Mouse (Mus musculus): Measurements from ENCODE around the gene Hmgb1. TPM values are rescaled to one million over a fixed set of nuclear protein-coding genes. Genes with fewer than 3 reads are reported as not detected.
A peak's percentile ranks its signal among the peaks of the same experiment; 100 is the strongest.
"Not testable (repeated sequence)": the region's sequence is repeated elsewhere in the genome, so short reads cannot be mapped to it uniquely, and the experiment has no call there.

Hmgb1 gene
- polyA plus RNA-seq, 1 experiment from 2014 or later = 1,291 TPM

GRCm38 (mm10) chr5:149160469-149160868 lies 23.8 kb downstream of the Hmgb1 start:
- 85% methylated on average over 4 of the region's 4 CpGs for WGBS
- no peak for ATAC-seq (ENCODE audit: low FRiP score)
- H3K4me1 ChIP-seq = no peaks in the 10 kb centered on the region
- H3K9me3 ChIP-seq (replicated peaks) = no peaks in the 10 kb centered on the region
- H3K27me3 ChIP-seq = no peaks in the 10 kb centered on the region
- H3K27ac ChIP-seq = no peak overlapping the region
- H3K4me2 ChIP-seq (replicated peaks) = no peak overlapping the region
- no peaks in the 10 kb centered on the region for H3K36me3 ChIP-seq
- H3K4me3 ChIP-seq = no peak overlapping the region
- no peak overlapping the region for H3K9ac ChIP-seq

GRCm38 (mm10) chr5:149159021-149159420 lies 25.3 kb downstream of the Hmgb1 start:
- WGBS = 87% methylated on average over 6 of the region's 6 CpGs
- no peak for ATAC-seq (ENCODE audit: low FRiP score)
- Histone ChIP-seq H3K9ac (no peak overlapping the region), H3K27ac (no peak overlapping the region), H3K36me3 (no peaks in the 10 kb centered on the region), H3K4me3 (no peak overlapping the region), H3K9me3 (replicated peaks) (no peaks in the 10 kb centered on the region), H3K4me2 (replicated peaks) (no peak overlapping the region), H3K4me1 (no peaks in the 10 kb centered on the region), H3K27me3 (no peaks in the 10 kb centered on the region)

- 90% methylated on average over 18 of the region's 18 CpGs for WGBS
- no peak overlapping the region for H3K9ac ChIP-seq
- H3K27ac ChIP-seq = no peak overlapping the region
- H3K27me3 ChIP-seq = no peaks in the 10 kb centered on the region
- no peaks in the 10 kb centered on the region for H3K9me3 ChIP-seq (replicated peaks)
- H3K4me2 ChIP-seq (replicated peaks) = no peak overlapping the region
- H3K4me1 ChIP-seq = no peaks in the 10 kb centered on the region
- no peaks in the 10 kb centered on the region for H3K36me3 ChIP-seq
- no peak overlapping the region for H3K4me3 ChIP-seq
- ATAC-seq (ENCODE audit: low FRiP score) = no peak
Measured at GRCm38 (mm10) chr5:149156886-149157563, 27.3 kb downstream of the Hmgb1 start.

- H3K36me3 ChIP-seq = no peaks in the 10 kb centered on the region
- WGBS = 69% methylated on average over 12 of the region's 12 CpGs
- H3K9me3 ChIP-seq (replicated peaks) = no peaks in the 10 kb centered on the region
- H3K4me2 ChIP-seq (replicated peaks) = peak overlapping the region; percentile 13; the same call in 1 of the 2 replicates
- H3K27me3 ChIP-seq = no peaks in the 10 kb centered on the region
- no peak overlapping the region for H3K9ac ChIP-seq
- H3K27ac ChIP-seq = no peak overlapping the region
- no peak overlapping the region for H3K4me3 ChIP-seq
- H3K4me1 ChIP-seq = no peaks in the 10 kb centered on the region
- ATAC-seq (ENCODE audit: low FRiP score) = no peak
Measured at GRCm38 (mm10) chr5:149152774-149153155, 31.5 kb downstream of the Hmgb1 start.

GRCm38 (mm10) chr5:149152063-149152773 lies 32.1 kb downstream of the Hmgb1 start:
- Histone ChIP-seq H3K27me3 (no peaks in the 10 kb centered on the region), H3K36me3 (no peaks in the 10 kb centered on the region), H3K9ac (no peak overlapping the region), H3K4me1 (no peaks in the 10 kb centered on the region), H3K4me3 (no peak overlapping the region), H3K9me3 (replicated peaks) (no peaks in the 10 kb centered on the region), H3K27ac (peak overlapping the region; percentile 30; the same call in 1 of the 2 replicates), H3K4me2 (replicated peaks) (peak overlapping the region; percentile 13; the same call in 1 of the 2 replicates)
- no peak for ATAC-seq (ENCODE audit: low FRiP score)
- 64% methylated on average over 13 of the region's 13 CpGs for WGBS

GRCm38 (mm10) chr5:149150882-149151281 lies 33.4 kb downstream of the Hmgb1 start:
- 95% methylated on average over 3 of the region's 3 CpGs for WGBS
- Histone ChIP-seq H3K4me3 (no peak overlapping the region), H3K4me2 (replicated peaks) (no peak overlapping the region), H3K27ac (no peak overlapping the region), H3K9ac (no peak overlapping the region), H3K4me1 (no peaks in the 10 kb centered on the region), H3K27me3 (no peaks in the 10 kb centered on the region), H3K9me3 (replicated peaks) (no peaks in the 10 kb centered on the region), H3K36me3 (no peaks in the 10 kb centered on the region)
- ATAC-seq (ENCODE audit: low FRiP score) = no peak

GRCm38 (mm10) chr5:149147386-149148000 lies 36.8 kb downstream of the Hmgb1 start:
- no peak overlapping the region for H3K27ac ChIP-seq
- 84% methylated on average over 8 of the region's 8 CpGs for WGBS

GRCm38 (mm10) chr5:149146691-149147090 lies 37.6 kb downstream of the Hmgb1 start:
- Histone ChIP-seq H3K9me3 (replicated peaks) (no peaks in the 10 kb centered on the region), H3K36me3 (no peaks in the 10 kb centered on the region), H3K4me1 (no peaks in the 10 kb centered on the region), H3K4me3 (no peak overlapping the region), H3K9ac (no peak overlapping the region), H3K4me2 (replicated peaks) (no peak overlapping the region), H3K27ac (no peak overlapping the region), H3K27me3 (no peaks in the 10 kb centered on the region)
- 91% methylated on average over 7 of the region's 7 CpGs for WGBS
- ATAC-seq (ENCODE audit: low FRiP score) = no peak

More at GRCm38 (mm10) chr5:149147386-149148000, 36.8 kb downstream of the Hmgb1 start:
- H3K4me3 ChIP-seq = no peak overlapping the region
- no peaks in the 10 kb centered on the region for H3K9me3 ChIP-seq (replicated peaks)
- no peaks in the 10 kb centered on the region for H3K36me3 ChIP-seq
- H3K4me2 ChIP-seq (replicated peaks) = no peak overlapping the region
- no peak for ATAC-seq (ENCODE audit: low FRiP score)
- H3K9ac ChIP-seq = no peak overlapping the region
- H3K4me1 ChIP-seq = no peaks in the 10 kb centered on the region
- no peaks in the 10 kb centered on the region for H3K27me3 ChIP-seq

GRCm38 (mm10) chr5:149143766-149144375 lies 40.4 kb downstream of the Hmgb1 start:
- Histone ChIP-seq H3K27me3 (no peaks in the 10 kb centered on the region), H3K9me3 (replicated peaks) (no peaks in the 10 kb centered on the region), H3K27ac (no peak overlapping the region), H3K4me1 (no peaks in the 10 kb centered on the region), H3K36me3 (no peaks in the 10 kb centered on the region), H3K4me3 (no peak overlapping the region), H3K4me2 (replicated peaks) (no peak overlapping the region), H3K9ac (no peak overlapping the region)
- ATAC-seq (ENCODE audit: low FRiP score) = no peak
- 77% methylated on average over 25 of the region's 25 CpGs for WGBS

GRCm38 (mm10) chr5:149141155-149141554 lies 43.1 kb downstream of the Hmgb1 start:
- 100% methylated on average over 1 of the region's 1 CpGs for WGBS
- H3K27me3 ChIP-seq; H3K4me3 ChIP-seq; H3K36me3 ChIP-seq; H3K9me3 ChIP-seq (replicated peaks); H3K9ac ChIP-seq; H3K4me2 ChIP-seq (replicated peaks); H3K4me1 ChIP-seq; ATAC-seq (ENCODE audit: low FRiP score); H3K27ac ChIP-seq: not testable (repeated sequence)

- no peaks in the 10 kb centered on the region for H3K36me3 ChIP-seq
- 57% methylated on average over 9 of the region's 9 CpGs for WGBS
- no peak overlapping the region for H3K4me2 ChIP-seq (replicated peaks)
- H3K27ac ChIP-seq = no peak overlapping the region
- ATAC-seq (ENCODE audit: low FRiP score) = no peak
- H3K4me1 ChIP-seq = no peaks in the 10 kb centered on the region
- H3K9me3 ChIP-seq (replicated peaks) = no peaks in the 10 kb centered on the region
- no peak overlapping the region for H3K9ac ChIP-seq
- no peak overlapping the region for H3K4me3 ChIP-seq
- H3K27me3 ChIP-seq = no peaks in the 10 kb centered on the region
Measured at GRCm38 (mm10) chr5:149140336-149140735, 44.0 kb downstream of the Hmgb1 start.

GRCm38 (mm10) chr5:149138087-149138486 lies 46.2 kb downstream of the Hmgb1 start:
- not testable (repeated sequence) for H3K9ac ChIP-seq; ATAC-seq (ENCODE audit: low FRiP score); H3K27ac ChIP-seq; H3K27me3 ChIP-seq; H3K4me1 ChIP-seq; H3K4me2 ChIP-seq (replicated peaks); H3K4me3 ChIP-seq; H3K36me3 ChIP-seq; H3K9me3 ChIP-seq (replicated peaks)
- 87% methylated on average over 6 of the region's 6 CpGs for WGBS

All from hindbrain, embryonic 12.5 days (tissue).